Mouse (Mus musculus) left cerebral cortex, adult 9 months (tissue): ENCODE measurements around the gene Senp6.
"Not testable (repeated sequence)": the region's sequence is repeated elsewhere in the genome, so short reads cannot be mapped to it uniquely, and the experiment has no call there.

Source experiments
- DNase-seq, 2 experiments: peaks; one replicate each; pipeline ENCODE4 v3.0.0; 2022; ENCODE audit warnings: low spot score in 2 of 2

Senp6 gene

GRCm38 (mm10) chr9:80066367-80067220, at the start of gene Senp6:
Gene Senp6, plus strand, starts transcription at chr9:80066903.
- DNase-seq: peak in 1 of 2 experiments; percentile 48

GRCm38 (mm10) chr9:80020429-80020828, 46.3 kb upstream of the Senp6 start:
- DNase-seq: no peak

- peak in 1 of 2 experiments; percentile 13 for DNase-seq
These were observed 45.1 kb upstream of the Senp6 start for GRCm38 (mm10) chr9:80021648-80022047.

- no peak for DNase-seq
These were observed 43.9 kb upstream of the Senp6 start for GRCm38 (mm10) chr9:80022821-80023220.

GRCm38 (mm10) chr9:80025347-80025746, 41.4 kb upstream of the Senp6 start:
- DNase-seq: not testable (repeated sequence)

- DNase-seq: peak in 1 of 2 experiments; percentile 61
These were observed 40.7 kb upstream of the Senp6 start for GRCm38 (mm10) chr9:80026017-80026416.

GRCm38 (mm10) chr9:80026581-80027021, 40.1 kb upstream of the Senp6 start:
- DNase-seq: no peak

- no peak for DNase-seq
These were observed 29.3 kb upstream of the Senp6 start for GRCm38 (mm10) chr9:80037262-80037996.

- no peak for DNase-seq
These were observed 28.7 kb upstream of the Senp6 start for GRCm38 (mm10) chr9:80037997-80038383.

- DNase-seq: no peak
These were observed 27.3 kb upstream of the Senp6 start for GRCm38 (mm10) chr9:80039296-80039815.

GRCm38 (mm10) chr9:80044301-80044700, 22.4 kb upstream of the Senp6 start:
- DNase-seq: not testable (repeated sequence)

GRCm38 (mm10) chr9:80049271-80049670, 17.4 kb upstream of the Senp6 start:
- not testable (repeated sequence) for DNase-seq

- no peak for DNase-seq
These were observed 13.8 kb upstream of the Senp6 start for GRCm38 (mm10) chr9:80052951-80053350.

GRCm38 (mm10) chr9:80057690-80058089, 9.0 kb upstream of the Senp6 start:
- DNase-seq: no peak

- DNase-seq: not testable (repeated sequence)
These were observed 1.2 kb upstream of the Senp6 start for GRCm38 (mm10) chr9:80065495-80065894.

- peak in 1 of 2 experiments; percentile 33 for DNase-seq
These were observed 721 bp downstream of the Senp6 start for GRCm38 (mm10) chr9:80067221-80068027.

- no peak for DNase-seq
These were observed 1.4 kb downstream of the Senp6 start for GRCm38 (mm10) chr9:80068028-80068515.

- no peak for DNase-seq
These were observed 2.1 kb downstream of the Senp6 start for GRCm38 (mm10) chr9:80068735-80069315.

- DNase-seq: no peak
These were observed 3.3 kb downstream of the Senp6 start for GRCm38 (mm10) chr9:80070026-80070425.

GRCm38 (mm10) chr9:80071616-80072015, 4.9 kb downstream of the Senp6 start:
- DNase-seq: no peak

- DNase-seq: no peak
These were observed 7.4 kb downstream of the Senp6 start for GRCm38 (mm10) chr9:80074067-80074466.
